Mouse (Mus musculus) midbrain, embryonic 15.5 days (tissue): Measurements from ENCODE around the gene Dlgap4. TPM values are rescaled to one million over a fixed set of nuclear protein-coding genes. Genes with fewer than 3 reads are reported as not detected.

Source experiments
- ATAC-seq: fragments of 200-750 bp; cut with Nextera tagmentation; replicated peaks from 2 replicates; pipeline ENCODE4 v1.8.0; 2017; ENCODE audit warnings: moderate TSS enrichment
- H3K27ac ChIP-seq: fragments of 300-500 bp; sonication (generic); 2 replicates; pipeline ENCODE4 v1.5.1; 2015; ENCODE audit warnings: mild to moderate bottlenecking, inconsistent platforms
- H3K27me3 ChIP-seq: fragments of 300-500 bp; sonication (generic); replicated peaks from 2 replicates; pipeline ENCODE4 v1.6.1; 2015; ENCODE audit warnings: inconsistent platforms
- H3K36me3 ChIP-seq: fragments of 300-500 bp; sonication (generic); replicated peaks from 2 replicates; pipeline ENCODE4 v1.6.1; 2015; ENCODE audit warnings: inconsistent platforms
- H3K4me1 ChIP-seq: fragments of 300-500 bp; sonication (generic); 2 replicates; pipeline ENCODE4 v1.6.1; 2015; ENCODE audit warnings: inconsistent platforms
- H3K4me2 ChIP-seq: fragments of 300-500 bp; sonication (generic); 2 replicates; pipeline ENCODE4 v1.6.1; 2015; ENCODE audit warnings: inconsistent platforms, mild to moderate bottlenecking, moderate library complexity
- H3K4me3 ChIP-seq: fragments of 300-500 bp; sonication (generic); 2 replicates; pipeline ENCODE4 v1.5.1; 2015; ENCODE audit warnings: mild to moderate bottlenecking, inconsistent platforms
- H3K9ac ChIP-seq: fragments of 300-500 bp; sonication (generic); 2 replicates; pipeline ENCODE4 v1.6.1; 2015; ENCODE audit warnings: mild to moderate bottlenecking, inconsistent platforms
- H3K9me3 ChIP-seq: fragments of 300-500 bp; sonication (generic); 2 replicates; pipeline ENCODE4 v1.6.1; 2016; ENCODE audit warnings: inconsistent platforms
- WGBS: fragments of 180-500 bp; shearing (Covaris S2); methylation state at CpG from one replicate; pipeline ENCODE4 v1.1.7; 2015; ENCODE audit warnings: mixed read lengths; 5-methylcytosine and 5-hydroxymethylcytosine counted together
- polyA plus RNA-seq: library from polyadenylated mRNA; unstranded; fragments of >200 nt; fragmentation: Nextera tagmentation; extraction: Ambion mirVana; gene quantifications from 2 replicates; pipeline ENCODE4 v1.2.1, GENCODE M21; 2015

Gene Dlgap4
- polyA plus RNA-seq, 1 experiment from 2014 or later, result 277 TPM

DNA sequence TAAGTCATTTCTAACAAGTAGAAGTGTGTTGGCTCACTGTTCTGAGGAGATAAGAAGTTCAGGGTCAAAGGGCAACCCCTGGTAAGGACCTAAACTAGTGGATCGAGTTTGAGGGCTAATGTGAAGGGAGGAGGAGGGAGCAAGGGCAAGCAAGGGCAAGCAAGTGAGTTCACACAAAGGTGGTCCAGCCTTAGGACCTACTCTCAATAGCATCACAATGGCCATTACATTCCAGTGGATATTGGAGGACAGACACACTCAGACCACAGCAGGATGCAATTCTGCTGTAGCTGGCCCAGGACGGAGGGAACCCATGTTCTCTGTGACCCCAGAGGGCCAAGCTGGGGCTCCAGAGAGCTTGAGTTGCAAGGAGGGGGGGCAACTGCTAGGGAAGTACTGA, 77.3 kb downstream of the Dlgap4 start:
- 28% methylated on average over 2 of the region's 2 CpGs for WGBS
- no peaks in the 10 kb centered on the region for H3K36me3 ChIP-seq

DNA sequence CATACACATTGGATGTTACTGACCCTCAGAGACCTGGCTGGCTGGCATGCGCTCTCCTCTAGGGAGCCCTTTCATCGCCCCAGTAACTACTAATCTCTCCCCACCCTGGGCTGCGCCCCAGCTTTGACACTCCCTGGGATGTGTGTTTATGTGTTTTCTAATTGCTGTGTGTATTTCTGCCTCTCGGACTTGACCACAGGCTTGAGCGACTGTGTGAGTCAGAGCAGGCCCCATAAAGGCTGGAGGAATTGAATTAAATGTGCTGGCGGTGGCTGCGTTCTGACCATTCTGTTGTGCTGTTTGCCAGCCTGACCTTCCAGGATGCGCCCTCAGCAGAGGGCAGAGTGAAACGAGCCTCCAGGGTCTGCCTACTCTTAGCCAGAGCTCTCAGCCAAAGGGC, 78.2 kb downstream of the Dlgap4 start:
- no peaks in the 10 kb centered on the region for H3K9me3 ChIP-seq
- no peak overlapping the region for H3K27ac ChIP-seq
- no peaks in the 10 kb centered on the region for H3K27me3 ChIP-seq
- peaks cover 29% of the 10 kb centered on the region for H3K4me1 ChIP-seq
- no peaks in the 10 kb centered on the region for H3K36me3 ChIP-seq
- ATAC-seq, result no peak
- WGBS, result 56% methylated on average over 9 of the region's 9 CpGs
- no peak overlapping the region for H3K4me3 ChIP-seq
- no peak overlapping the region for H3K4me2 ChIP-seq
- no peak overlapping the region for H3K9ac ChIP-seq

More for the DNA sequence above, 77.3 kb downstream of the Dlgap4 start:
- H3K4me1 ChIP-seq, result peaks cover 29% of the 10 kb centered on the region
- no peak overlapping the region for H3K4me3 ChIP-seq
- no peak overlapping the region for H3K4me2 ChIP-seq
- no peak overlapping the region for H3K9ac ChIP-seq
- ATAC-seq, result no peak
- no peak overlapping the region for H3K27ac ChIP-seq
- no peaks in the 10 kb centered on the region for H3K27me3 ChIP-seq
- no peaks in the 10 kb centered on the region for H3K9me3 ChIP-seq

DNA sequence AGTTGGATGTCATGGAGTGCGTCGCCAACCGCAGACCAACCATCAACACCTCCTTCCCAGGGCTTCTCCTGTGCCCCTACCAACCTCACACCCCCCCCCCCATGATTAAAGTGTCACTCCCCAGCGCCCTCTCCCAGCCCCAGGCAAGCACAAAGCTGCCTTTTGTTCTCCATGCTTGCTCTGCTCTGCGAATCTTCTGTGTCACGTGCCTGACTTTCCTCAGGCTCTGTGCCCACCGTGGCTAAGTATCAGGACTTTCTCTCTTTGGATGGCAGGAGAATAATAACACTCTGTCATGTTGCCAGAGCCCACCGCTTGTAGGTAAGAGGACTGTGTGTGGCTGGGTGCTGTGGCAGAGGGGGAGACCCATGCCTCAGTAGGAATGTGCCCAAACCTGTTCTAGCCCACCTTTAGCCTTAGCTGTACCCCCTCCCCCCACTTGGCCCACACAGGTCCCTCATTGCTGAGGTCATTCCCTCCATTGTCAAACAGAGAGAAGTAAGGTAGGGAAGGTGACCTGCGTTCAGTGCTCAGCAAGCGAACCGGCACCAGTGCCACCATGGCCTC, 79.8 kb downstream of the Dlgap4 start:
- Histone ChIP-seq H3K27me3 (no peaks in the 10 kb centered on the region), H3K27ac (0 out of 2 replicates have a peak overlapping the region, but pooled peaks have one; percentile 14), H3K9ac (no peak overlapping the region), H3K4me3 (no peak overlapping the region), H3K4me1 (peaks cover 30% of the 10 kb centered on the region), H3K9me3 (no peaks in the 10 kb centered on the region), H3K36me3 (no peaks in the 10 kb centered on the region), H3K4me2 (no peak overlapping the region)
- peak; percentile 48 for ATAC-seq
- 52% methylated on average over 11 of the region's 11 CpGs for WGBS

DNA sequence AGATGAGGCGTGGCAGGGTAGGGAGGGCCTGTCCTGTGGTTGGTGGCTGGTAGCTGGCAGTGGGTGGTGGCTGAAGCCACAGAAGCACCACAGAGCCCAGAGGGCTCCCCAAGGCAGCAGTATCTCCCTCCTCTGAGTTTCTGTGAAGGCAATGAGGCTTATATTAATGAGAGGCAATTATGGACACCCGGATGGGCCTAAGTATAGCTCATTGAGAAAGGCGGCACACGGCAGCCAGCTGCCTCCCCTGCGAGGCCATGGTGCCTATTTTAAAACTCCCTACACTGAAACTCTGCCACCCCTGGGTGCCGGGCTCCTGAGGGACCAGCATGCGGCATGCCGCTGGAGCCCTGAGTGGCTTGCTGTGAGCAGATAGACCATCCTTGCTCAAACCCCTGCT, 83.8 kb downstream of the Dlgap4 start:
- Histone ChIP-seq H3K36me3 (no peaks in the 10 kb centered on the region), H3K4me2 (no peak overlapping the region), H3K9ac (no peak overlapping the region), H3K27me3 (no peaks in the 10 kb centered on the region), H3K9me3 (no peaks in the 10 kb centered on the region), H3K4me1 (peaks cover 17% of the 10 kb centered on the region), H3K27ac (no peak overlapping the region), H3K4me3 (no peak overlapping the region)
- 71% methylated on average over 8 of the region's 8 CpGs for WGBS
- ATAC-seq, result no peak

DNA sequence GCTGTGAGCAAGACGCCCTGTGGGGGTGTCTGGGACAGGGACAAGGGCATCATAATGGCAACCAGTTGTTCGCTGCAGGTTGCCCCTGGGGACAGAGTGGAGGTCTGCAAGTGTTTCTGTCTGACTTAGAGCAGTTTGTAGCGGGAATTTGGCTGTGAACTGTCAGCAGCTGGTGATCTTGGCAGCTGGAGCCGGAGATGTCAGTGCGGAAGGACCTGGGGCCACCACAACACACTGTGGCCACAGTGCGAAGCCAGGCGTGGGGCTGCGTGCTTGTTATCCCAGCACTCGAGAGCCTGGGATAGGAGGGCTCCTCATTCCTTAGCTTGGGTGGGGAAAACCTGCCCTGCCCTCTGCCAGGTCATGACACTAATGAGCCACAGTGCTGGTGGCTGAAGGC, 84.7 kb downstream of the Dlgap4 start:
- ATAC-seq, result no peak
- WGBS, result 76% methylated on average over 9 of the region's 9 CpGs
- H3K27ac ChIP-seq, result no peak overlapping the region

DNA sequence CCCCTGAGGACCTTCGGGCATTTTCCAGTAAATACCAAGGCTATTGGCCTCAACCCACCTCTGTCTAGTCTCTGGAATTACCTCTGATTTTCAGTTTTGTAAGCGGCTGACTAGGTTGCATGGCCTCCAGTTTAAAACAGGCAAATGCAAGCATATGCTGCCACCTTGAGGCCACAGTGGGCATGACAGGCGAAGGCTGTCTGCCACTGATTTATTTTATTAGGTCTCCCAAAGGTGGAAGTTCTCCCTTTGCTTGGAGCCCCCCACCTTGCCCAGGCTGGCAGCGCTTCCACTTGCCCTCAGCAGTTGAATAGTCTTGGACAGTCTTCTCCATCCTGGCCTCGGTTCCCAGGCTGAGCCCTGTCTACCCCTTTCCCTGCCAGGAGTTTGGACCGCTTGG, 92.0 kb downstream of the Dlgap4 start:
- peak; percentile 62; the same call in 1 of the 2 replicates for ATAC-seq
- H3K9me3 ChIP-seq, result no peaks in the 10 kb centered on the region
- no peak overlapping the region for H3K4me3 ChIP-seq
- H3K36me3 ChIP-seq, result no peaks in the 10 kb centered on the region
- no peak overlapping the region for H3K9ac ChIP-seq
- no peaks in the 10 kb centered on the region for H3K4me1 ChIP-seq
- no peak overlapping the region for H3K27ac ChIP-seq
- no peak overlapping the region for H3K4me2 ChIP-seq
- H3K27me3 ChIP-seq, result no peaks in the 10 kb centered on the region
- 21% methylated on average over 6 of the region's 6 CpGs for whole genome bisulfite sequencing

More for the DNA sequence above, 84.7 kb downstream of the Dlgap4 start:
- Histone ChIP-seq H3K36me3 (no peaks in the 10 kb centered on the region), H3K4me3 (no peak overlapping the region), H3K4me2 (no peak overlapping the region), H3K9ac (no peak overlapping the region), H3K9me3 (no peaks in the 10 kb centered on the region), H3K4me1 (peaks cover 15% of the 10 kb centered on the region), H3K27me3 (no peaks in the 10 kb centered on the region)

DNA sequence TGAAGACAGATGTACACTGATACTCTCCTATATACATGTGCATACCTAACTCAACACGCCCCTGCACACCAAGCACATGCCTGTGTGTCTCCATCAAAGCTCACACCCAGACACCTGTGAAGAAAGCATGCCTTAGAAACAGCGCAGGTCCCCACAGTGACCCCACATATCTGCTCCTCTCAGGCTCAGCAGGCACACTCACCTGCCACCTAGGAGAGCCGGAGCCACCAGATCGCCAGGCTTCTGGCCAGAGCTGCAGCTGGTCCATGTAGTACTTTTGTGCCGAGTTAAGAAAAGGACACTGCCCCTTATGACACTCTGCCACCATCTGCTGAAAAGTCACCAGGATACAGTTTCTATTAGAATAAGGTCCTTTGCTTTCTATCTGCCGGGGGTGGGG, 103.2 kb downstream of the Dlgap4 start:
- Histone ChIP-seq H3K27ac (peak overlapping the region; percentile 3; the same call in 1 of the 2 replicates), H3K27me3 (no peaks in the 10 kb centered on the region), H3K4me2 (no peak overlapping the region)

DNA sequence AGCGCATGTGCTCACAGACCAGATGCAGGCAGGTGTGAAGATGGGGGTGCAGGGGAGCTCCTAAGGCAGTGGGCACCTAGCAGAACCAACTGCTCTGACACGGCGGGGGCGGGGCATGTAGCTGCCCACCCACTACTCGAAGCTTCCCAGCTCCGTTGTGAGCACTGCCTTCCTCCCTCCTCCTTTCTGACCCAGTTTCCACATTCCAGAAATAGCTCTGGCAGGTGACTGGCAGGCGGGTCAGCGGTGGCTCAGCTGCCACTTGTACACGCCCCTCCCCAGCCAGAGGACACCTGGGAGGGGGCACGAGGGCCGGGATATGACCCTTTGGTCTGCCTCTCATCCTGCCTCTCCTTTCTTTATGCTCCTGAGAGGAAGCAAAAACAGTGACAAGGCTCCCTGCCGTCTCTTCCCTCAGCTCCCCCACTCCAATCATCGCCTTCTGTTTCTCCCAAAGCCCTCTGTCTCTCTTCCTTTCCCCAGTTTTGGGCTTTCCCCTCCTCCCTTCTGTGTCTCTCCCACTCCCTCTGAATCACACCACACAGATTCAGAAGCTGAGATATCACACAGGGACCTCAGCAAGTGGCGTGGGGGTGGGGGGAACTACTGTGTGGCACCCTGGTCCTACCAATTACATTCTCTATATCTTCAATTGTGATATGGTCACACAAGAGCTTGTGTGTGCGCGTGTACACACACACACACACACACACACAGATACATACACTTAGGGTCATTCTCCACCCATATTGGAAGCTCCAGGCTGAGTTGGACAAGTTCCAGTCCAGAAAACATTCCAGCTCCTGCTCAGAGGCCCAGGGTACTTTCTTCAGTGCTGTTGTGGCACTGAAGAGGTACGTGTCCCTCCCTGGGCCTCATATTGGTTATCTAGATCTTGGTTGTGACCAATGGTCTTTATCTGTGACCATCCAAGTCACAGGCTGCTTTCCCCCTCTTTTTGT, 104.1 kb downstream of the Dlgap4 start:
- no peaks in the 10 kb centered on the region for H3K27me3 ChIP-seq
- H3K36me3 ChIP-seq, result no peaks in the 10 kb centered on the region
- WGBS, result 23% methylated on average over 17 of the region's 17 CpGs
- peak overlapping the region; percentile 38 for H3K4me2 ChIP-seq
- H3K9ac ChIP-seq, result peak overlapping the region; percentile 32
- peak overlapping the region; percentile 83 for H3K27ac ChIP-seq
- no peak overlapping the region for H3K4me3 ChIP-seq
- H3K4me1 ChIP-seq, result peaks cover 32% of the 10 kb centered on the region
- ATAC-seq, result 0 out of 2 replicates have a peak, but pooled peaks have one; percentile 22
- no peaks in the 10 kb centered on the region for H3K9me3 ChIP-seq

More for the DNA sequence above, 103.2 kb downstream of the Dlgap4 start:
- Histone ChIP-seq H3K9me3 (no peaks in the 10 kb centered on the region), H3K9ac (peak overlapping the region; percentile 32; the same call in 1 of the 2 replicates), H3K4me1 (peaks cover 28% of the 10 kb centered on the region), H3K36me3 (no peaks in the 10 kb centered on the region), H3K4me3 (no peak overlapping the region)
- no peak for ATAC-seq
- 84% methylated on average over 6 of the region's 6 CpGs for WGBS

DNA sequence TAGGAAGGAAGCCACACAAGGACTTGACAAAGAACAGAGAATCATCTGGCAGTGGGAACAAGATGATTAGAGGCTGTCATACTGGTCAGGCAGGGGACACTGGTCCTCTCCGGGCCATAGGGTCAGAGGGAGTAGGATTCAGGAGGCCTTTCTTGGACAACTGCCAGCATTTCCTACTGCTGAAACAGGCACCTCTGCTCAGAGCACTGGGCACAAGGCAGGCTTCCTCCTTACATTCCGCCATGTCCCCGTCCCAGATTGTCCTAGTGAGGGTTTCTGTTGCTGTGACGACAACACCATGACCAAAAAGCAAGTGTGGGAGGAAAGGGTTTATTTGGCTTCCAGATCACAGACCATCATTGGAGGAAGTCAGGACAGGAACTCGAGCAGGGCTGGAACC, 105.3 kb downstream of the Dlgap4 start:
- ATAC-seq, result no peak
- H3K4me2 ChIP-seq, result no peak overlapping the region
- H3K36me3 ChIP-seq, result no peaks in the 10 kb centered on the region
- no peaks in the 10 kb centered on the region for H3K9me3 ChIP-seq
- H3K4me1 ChIP-seq, result peaks cover 42% of the 10 kb centered on the region
- H3K27ac ChIP-seq, result peak overlapping the region; percentile 83; the same call in 1 of the 2 replicates
- no peak overlapping the region for H3K9ac ChIP-seq
- H3K4me3 ChIP-seq, result no peak overlapping the region
- H3K27me3 ChIP-seq, result no peaks in the 10 kb centered on the region
- 72% methylated on average over 5 of the region's 5 CpGs for WGBS

DNA sequence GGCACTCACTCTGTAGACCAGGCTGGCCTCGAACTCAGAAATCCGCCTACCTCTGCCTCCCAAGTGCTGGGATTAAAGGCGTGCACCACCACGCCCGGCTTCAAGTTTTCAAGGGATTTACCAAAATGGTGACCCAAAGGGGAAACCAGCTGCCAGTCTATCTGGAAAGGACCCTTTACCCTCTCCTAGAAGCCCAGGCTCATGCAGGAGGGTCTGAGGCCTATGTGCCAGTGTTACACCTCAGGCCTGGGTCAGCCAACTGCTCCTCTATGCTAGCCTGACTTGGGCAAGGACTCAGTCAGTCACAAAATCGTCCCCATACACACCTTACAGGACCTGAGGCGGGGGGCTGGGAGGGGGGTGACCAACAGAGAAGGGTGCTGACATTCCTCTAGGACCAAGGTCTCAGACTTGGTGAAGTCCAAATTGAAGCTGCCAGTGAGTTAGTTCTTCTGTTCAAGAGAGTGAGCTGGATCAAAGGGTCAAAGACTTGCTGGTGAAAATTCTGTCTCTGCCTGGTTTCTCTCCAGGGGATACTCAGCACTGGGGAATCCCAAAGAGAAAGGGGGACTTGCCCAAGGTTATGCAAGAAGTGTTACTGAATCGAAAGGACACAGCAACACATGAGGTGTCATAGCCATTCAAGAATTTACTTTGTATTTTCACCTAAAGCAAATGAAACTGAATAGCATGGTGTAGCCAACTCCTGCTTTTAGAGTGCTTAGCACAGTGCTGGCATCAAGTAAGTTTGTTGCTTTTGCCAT, 106.2 kb downstream of the Dlgap4 start:
- peak overlapping the region; percentile 70 for H3K9ac ChIP-seq
- ATAC-seq, result 0 out of 2 replicates have a peak, but pooled peaks have one; percentile 0
- H3K4me1 ChIP-seq, result peaks cover 52% of the 10 kb centered on the region
- peak overlapping the region; percentile 75 for H3K4me3 ChIP-seq
- no peaks in the 10 kb centered on the region for H3K36me3 ChIP-seq
- H3K9me3 ChIP-seq, result no peaks in the 10 kb centered on the region
- no peaks in the 10 kb centered on the region for H3K27me3 ChIP-seq
- 87% methylated on average over 8 of the region's 8 CpGs for WGBS
- peak overlapping the region; percentile 74 for H3K4me2 ChIP-seq
- H3K27ac ChIP-seq, result peak overlapping the region; percentile 92

DNA sequence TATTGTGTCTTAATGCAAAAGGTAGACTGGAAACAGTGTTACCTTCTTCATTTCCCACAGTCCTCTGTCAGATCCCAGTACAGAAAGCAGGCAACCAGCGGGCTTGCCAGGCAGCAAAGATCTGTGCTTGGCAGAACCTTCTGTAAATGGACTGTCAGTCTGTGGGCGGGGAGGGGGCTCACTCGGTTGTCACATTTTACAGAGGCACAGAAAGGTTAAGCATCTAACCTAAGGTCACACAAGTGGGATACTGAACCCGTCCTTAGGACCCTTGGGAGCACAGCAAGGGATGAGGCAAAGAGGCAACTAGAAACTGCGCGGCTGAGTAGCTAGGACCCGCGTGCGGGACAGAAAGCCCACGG, 106.8 kb downstream of the Dlgap4 start:
- ATAC-seq, result peak; percentile 22
- H3K4me1 ChIP-seq, result peaks cover 57% of the 10 kb centered on the region
- peak overlapping the region; percentile 70 for H3K9ac ChIP-seq
- no peaks in the 10 kb centered on the region for H3K9me3 ChIP-seq
- peak overlapping the region; percentile 74 for H3K4me2 ChIP-seq
- no peaks in the 10 kb centered on the region for H3K36me3 ChIP-seq
- no peaks in the 10 kb centered on the region for H3K27me3 ChIP-seq
- peak overlapping the region; percentile 92 for H3K27ac ChIP-seq
- H3K4me3 ChIP-seq, result peak overlapping the region; percentile 75
- WGBS, result 1% methylated on average over 10 of the region's 10 CpGs
